Mouse (Mus musculus): ENCODE data around the gene Pfn3.

GRCm38 (mm10) chr13:55420018-55420932 is 5.2 kb upstream of the Pfn3 start:
- TF ChIP-seq CTCF (IDR thresholded peaks at IDR 0.05; ENCODE audit: control insufficient read depth, insufficient read depth, low read length) (peak; percentile 30; the same call in 1 of the 2 replicates), POLR2A (IDR thresholded peaks at IDR 0.05; ENCODE audit: borderline replicate concordance, control insufficient read depth, low read depth, low read length) (peak; percentile 15; the same call in 1 of the 2 replicates)

All from bone marrow, adult 2 months (tissue).